Mouse (Mus musculus) forebrain, embryonic 14.5 days (tissue): ENCODE data around the gene Dazap1. TPM values are rescaled to one million over a fixed set of nuclear protein-coding genes. Genes with fewer than 3 reads are reported as not detected.

Experiments used
- ATAC-seq: fragments of 200-750 bp; cut with Nextera tagmentation; 2 replicates; pipeline ENCODE4 v1.8.0; 2017; ENCODE audit warnings: mild to moderate bottlenecking, moderate library complexity
- DNase-seq: peaks from one replicate; pipeline ENCODE4 v3.0.0-alpha.2; 2015; ENCODE audit warnings: low spot score
- H3K27ac ChIP-seq: fragments of 300-500 bp; sonication (generic); 2 replicates; pipeline ENCODE4 v1.5.1; 2014; ENCODE audit warnings: low read depth, mild to moderate bottlenecking, control low read depth, low read length, moderate library complexity
- H3K27me3 ChIP-seq: fragments of 300-500 bp; sonication (generic); replicated peaks from 2 replicates; pipeline ENCODE4 v1.6.1; 2014; ENCODE audit warnings: low read length, control low read depth, mixed read lengths; ENCODE audit not compliant: control insufficient read depth, insufficient read depth
- H3K36me3 ChIP-seq: fragments of 300-500 bp; sonication (generic); 2 replicates; pipeline ENCODE4 v1.6.1; 2014; ENCODE audit warnings: low read length, control low read depth; ENCODE audit not compliant: control insufficient read depth, insufficient read depth
- H3K4me1 ChIP-seq: fragments of 300-500 bp; sonication (generic); 2 replicates; pipeline ENCODE4 v1.6.1; 2014; ENCODE audit warnings: antibody characterized with exemption, low read length, control low read depth; ENCODE audit not compliant: control insufficient read depth, insufficient read depth
- H3K4me2 ChIP-seq: fragments of 300-500 bp; sonication (generic); 2 replicates; pipeline ENCODE4 v1.6.1; 2014; ENCODE audit warnings: mild to moderate bottlenecking, control low read depth, low read length
- H3K4me3 ChIP-seq: fragments of 300-500 bp; sonication (generic); 2 replicates; pipeline ENCODE4 v1.5.1; 2014; ENCODE audit warnings: low read depth, low read length, control low read depth
- H3K9ac ChIP-seq: fragments of 300-500 bp; sonication (generic); 2 replicates; pipeline ENCODE4 v1.6.1; 2014; ENCODE audit warnings: mild to moderate bottlenecking, low read length, control low read depth, moderate library complexity
- H3K9me3 ChIP-seq: fragments of 300-500 bp; sonication (generic); replicated peaks from 2 replicates; pipeline ENCODE4 v1.6.1; 2016; ENCODE audit warnings: low read length, control low read depth, mixed read lengths; ENCODE audit not compliant: control insufficient read depth
- WGBS: fragments of 180-500 bp; shearing (Covaris S2); extraction: QIAGEN DNeasy Blood & Tissue Kit; methylation state at CpG from one replicate; pipeline ENCODE4 v1.1.7; 2014; 5-methylcytosine and 5-hydroxymethylcytosine counted together
- polyA plus RNA-seq: library from polyadenylated mRNA; unstranded; fragments of >200 nt; fragmentation: Nextera tagmentation; extraction: Ambion mirVana; gene quantifications from 2 replicates; pipeline ENCODE4 v1.2.1, GENCODE M21; 2014

Dazap1 gene
- polyA plus RNA-seq, 1 experiment from 2014 or later = 46.0 TPM

DNA sequence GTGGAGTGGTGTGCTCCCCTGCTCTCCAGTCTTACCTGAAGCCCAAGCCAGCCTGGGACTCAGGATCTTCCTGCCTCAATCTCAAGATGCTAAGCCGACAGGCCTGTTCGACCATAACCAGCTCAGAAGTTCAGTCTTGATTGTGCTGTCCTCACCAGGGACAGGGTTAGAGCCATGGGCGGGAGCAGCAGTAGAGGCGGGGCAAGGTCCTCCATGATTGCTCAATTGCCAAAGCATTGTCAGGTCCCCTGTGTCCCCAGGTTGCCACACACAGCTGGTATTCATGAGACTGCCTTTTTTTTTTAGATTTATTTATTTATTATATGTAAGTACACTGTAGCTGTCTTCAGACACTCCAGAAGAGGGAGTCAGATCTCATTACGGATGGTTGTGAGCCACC lies 15.0 kb downstream of the Dazap1 start:
- no peak for DNase-seq
- ATAC-seq = no peak
- H3K4me1 ChIP-seq = no peaks in the 10 kb centered on the region
- no peaks in the 10 kb centered on the region for H3K27me3 ChIP-seq
- no peak overlapping the region for H3K4me2 ChIP-seq
- no peaks in the 10 kb centered on the region for H3K9me3 ChIP-seq
- no peak overlapping the region for H3K9ac ChIP-seq
- no peak overlapping the region for H3K27ac ChIP-seq
- H3K36me3 ChIP-seq = peaks cover 88% of the 10 kb centered on the region
- WGBS = 86% methylated on average over 5 of the region's 5 CpGs
- no peak overlapping the region for H3K4me3 ChIP-seq

DNA sequence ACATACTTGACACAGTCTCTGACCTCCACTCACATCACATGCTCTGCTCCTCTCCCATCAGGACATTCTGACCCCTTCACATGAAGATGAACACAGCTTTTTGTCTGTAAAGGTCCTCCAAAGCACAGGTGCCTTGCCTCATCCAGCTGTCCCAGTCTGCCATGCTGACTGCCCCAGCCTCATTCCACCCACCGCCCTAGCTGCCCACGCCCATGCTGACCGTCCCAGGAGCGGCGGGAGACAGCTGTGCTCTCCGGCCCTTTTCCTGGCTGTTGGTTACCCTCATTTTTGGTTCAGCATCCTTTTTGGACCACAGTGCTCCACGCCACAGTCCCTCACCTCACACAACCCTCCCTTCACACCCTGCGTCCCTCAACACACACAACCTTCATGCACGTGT lies 17.1 kb downstream of the Dazap1 start:
- Histone ChIP-seq H3K4me1 (no peaks in the 10 kb centered on the region), H3K9ac (no peak overlapping the region), H3K27me3 (no peaks in the 10 kb centered on the region), H3K27ac (no peak overlapping the region), H3K9me3 (no peaks in the 10 kb centered on the region), H3K4me2 (no peak overlapping the region), H3K36me3 (peaks cover 98% of the 10 kb centered on the region), H3K4me3 (no peak overlapping the region)
- WGBS = 92% methylated on average over 9 of the region's 9 CpGs
- ATAC-seq (no peak), DNase-seq (no peak)

DNA sequence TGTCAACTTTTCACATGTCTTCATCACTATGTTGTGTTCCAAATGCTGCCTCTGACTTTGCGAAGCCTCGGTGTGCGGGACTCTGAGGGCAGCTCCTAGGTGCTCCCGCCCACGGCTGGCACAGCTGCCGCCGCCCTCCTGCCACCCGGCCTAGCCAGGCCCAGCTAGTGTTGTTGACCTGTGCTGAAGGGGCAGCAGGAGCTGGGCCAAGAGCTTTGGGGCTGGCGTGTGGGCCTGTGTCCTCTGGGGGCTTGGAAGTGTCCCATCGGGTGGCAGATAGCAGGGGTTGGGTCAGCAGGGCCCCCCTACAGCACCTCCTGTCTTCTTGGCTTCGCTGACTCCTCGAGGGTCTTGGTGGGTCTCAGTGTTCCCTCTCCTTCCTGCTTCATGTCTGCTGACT lies 18.0 kb downstream of the Dazap1 start:
- Histone ChIP-seq H3K27me3 (no peaks in the 10 kb centered on the region), H3K36me3 (peaks cover 98% of the 10 kb centered on the region), H3K4me2 (no peak overlapping the region), H3K4me3 (no peak overlapping the region), H3K4me1 (no peaks in the 10 kb centered on the region), H3K27ac (no peak overlapping the region), H3K9me3 (no peaks in the 10 kb centered on the region), H3K9ac (no peak overlapping the region)
- DNase-seq (no peak), ATAC-seq (no peak)
- 94% methylated on average over 12 of the region's 12 CpGs for whole genome bisulfite sequencing

DNA sequence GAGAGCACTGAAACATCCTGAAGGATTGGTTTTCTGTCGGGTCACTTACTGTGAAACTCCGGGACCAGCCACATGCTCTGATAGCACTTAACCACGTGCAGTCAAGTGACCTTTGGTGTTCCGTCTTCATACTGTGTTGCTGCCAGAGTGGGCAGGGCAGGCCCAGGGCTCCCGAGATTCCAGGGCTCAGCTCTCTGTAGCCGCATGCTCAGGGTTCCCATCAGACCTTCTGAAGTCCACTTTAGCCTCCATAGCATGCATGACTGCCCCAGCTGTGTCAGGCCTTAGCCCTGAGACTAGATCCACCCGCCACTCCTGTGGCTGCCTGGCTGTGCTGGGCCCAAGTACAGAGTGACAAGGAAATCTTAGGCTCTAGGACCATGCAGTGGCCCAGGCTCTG lies 20.0 kb downstream of the Dazap1 start:
- Histone ChIP-seq H3K4me1 (no peaks in the 10 kb centered on the region), H3K9me3 (no peaks in the 10 kb centered on the region), H3K27ac (no peak overlapping the region; the same call in 1 of the 2 replicates), H3K4me3 (no peak overlapping the region), H3K9ac (no peak overlapping the region), H3K36me3 (peaks cover 96% of the 10 kb centered on the region), H3K4me2 (no peak overlapping the region), H3K27me3 (no peaks in the 10 kb centered on the region)
- WGBS = 92% methylated on average over 7 of the region's 7 CpGs
- DNase-seq = no peak
- no peak for ATAC-seq

DNA sequence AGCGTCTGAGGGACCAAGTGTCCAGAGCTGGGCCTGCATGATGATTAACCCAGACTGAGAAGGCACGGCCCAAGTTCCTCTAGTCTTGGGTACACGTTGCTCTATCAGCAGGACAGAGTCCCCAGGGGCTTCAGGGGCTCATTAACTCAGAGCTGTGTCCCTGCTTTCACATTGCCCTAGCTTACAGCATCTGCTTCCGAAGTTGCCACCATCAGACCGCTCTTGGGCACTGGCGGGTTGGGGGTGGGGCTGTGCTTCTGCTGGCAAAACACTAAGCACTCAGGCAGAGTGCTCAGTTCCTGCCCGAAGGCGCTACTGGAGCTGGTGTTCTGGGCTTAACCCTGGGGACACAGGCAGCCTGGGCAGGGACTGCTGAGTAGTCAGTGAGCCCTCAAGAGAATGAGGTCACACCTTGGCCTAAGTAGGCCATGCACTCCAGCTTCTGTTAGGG lies 20.7 kb downstream of the Dazap1 start:
- no peaks in the 10 kb centered on the region for H3K27me3 ChIP-seq
- 75% methylated on average over 8 of the region's 8 CpGs for WGBS
- H3K4me1 ChIP-seq = no peaks in the 10 kb centered on the region
- H3K4me3 ChIP-seq = no peak overlapping the region
- H3K9ac ChIP-seq = no peak overlapping the region
- H3K27ac ChIP-seq = no peak overlapping the region; the same call in 1 of the 2 replicates
- peaks cover 96% of the 10 kb centered on the region for H3K36me3 ChIP-seq
- DNase-seq (no peak), ATAC-seq (no peak)
- H3K9me3 ChIP-seq = no peaks in the 10 kb centered on the region
- H3K4me2 ChIP-seq = no peak overlapping the region

DNA sequence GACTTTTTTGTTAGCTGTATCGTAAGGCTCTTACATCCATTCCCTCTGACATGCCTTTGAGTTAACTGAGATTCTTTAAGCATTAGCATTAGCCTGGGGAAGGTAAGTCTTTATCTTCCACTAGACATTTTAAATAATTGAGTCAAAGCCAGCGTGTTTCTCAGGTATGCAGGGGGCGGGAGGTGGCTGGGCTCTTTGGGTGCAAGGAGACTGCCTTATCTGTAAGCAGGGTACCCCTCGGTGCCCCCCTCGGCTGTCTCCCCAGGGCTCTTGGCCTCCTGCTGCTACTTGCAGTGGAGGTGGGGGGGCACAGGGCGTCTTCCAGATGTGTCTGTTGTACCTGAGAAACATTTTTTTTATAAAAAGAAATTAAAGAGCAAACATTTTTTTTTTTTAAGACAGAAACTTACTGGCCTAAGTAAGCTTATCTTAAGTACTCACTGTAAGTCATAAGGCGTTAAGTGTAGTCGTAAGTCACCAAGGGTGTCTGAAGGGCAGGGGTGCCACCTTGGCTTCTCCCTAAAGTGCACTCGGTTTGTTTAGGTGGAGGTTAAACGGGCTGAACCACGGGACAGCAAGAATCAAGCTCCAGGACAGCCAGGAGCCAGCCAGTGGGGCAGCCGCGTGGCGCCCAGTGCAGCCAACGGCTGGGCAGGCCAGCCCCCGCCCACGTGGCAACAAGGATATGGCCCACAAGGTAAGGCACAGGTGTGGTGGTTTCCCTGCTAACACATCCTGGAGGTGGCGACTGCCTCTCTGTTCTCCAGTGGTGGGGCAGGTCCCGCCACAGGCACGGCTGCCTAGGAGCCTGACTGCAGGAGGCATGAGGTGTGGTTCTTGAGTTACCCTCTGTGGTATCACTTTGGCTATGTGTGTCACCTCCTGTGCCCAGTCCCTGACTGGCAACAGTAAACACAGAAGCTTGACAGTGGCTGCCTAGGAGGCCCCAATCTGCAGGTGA lies 21.5 kb downstream of the Dazap1 start:
- H3K27ac ChIP-seq = no peak overlapping the region
- H3K9ac ChIP-seq = no peak overlapping the region

DNA sequence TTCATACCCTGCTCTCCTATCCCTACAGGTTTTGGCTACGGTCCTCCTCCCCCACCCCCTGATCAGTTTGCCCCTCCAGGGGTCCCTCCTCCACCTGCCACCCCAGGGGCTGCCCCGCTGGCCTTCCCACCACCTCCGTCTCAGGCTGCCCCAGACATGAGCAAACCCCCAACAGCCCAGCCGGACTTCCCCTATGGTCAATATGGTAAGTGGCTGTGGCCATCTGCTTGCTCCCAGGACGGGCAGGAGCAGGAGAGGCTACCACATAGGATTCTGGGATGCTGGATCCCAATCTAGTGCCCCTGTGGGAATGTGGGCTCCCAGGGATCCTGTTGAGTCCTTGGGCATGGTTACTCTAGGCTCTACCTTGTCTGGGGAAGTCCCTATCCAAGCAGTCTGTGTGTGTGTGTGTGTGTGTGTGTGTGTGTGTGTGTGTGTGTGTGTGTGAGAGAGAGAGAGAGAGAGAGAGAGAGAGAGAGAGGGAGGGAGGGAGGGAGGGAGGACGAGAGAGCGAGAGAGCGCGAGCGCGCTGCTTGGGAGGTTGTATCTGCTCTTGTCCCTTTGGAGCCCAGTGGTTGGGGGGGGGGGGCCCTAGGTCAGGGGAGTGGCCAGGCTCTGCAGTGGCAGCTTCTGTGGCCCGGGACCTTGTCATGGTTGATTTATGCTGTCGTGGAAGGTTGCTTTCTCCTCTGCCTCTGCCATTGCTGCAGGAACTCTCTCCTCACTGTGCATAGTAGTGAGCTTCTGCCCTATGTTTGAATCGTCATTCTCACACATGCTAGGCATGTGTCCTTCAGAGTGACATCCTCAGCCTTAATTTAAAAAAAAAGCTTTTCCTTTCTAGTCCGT lies 24.2 kb downstream of the Dazap1 start:
- H3K9ac ChIP-seq = no peak overlapping the region
- H3K4me2 ChIP-seq = no peak overlapping the region
- DNase-seq (no peak), ATAC-seq (no peak)
- no peaks in the 10 kb centered on the region for H3K4me1 ChIP-seq
- no peak overlapping the region for H3K27ac ChIP-seq
- H3K36me3 ChIP-seq = peaks cover 84% of the 10 kb centered on the region
- WGBS = 82% methylated on average over 15 of the region's 15 CpGs
- no peaks in the 10 kb centered on the region for H3K9me3 ChIP-seq
- H3K4me3 ChIP-seq = no peak overlapping the region
- no peaks in the 10 kb centered on the region for H3K27me3 ChIP-seq

More for the DNA sequence above, 21.5 kb downstream of the Dazap1 start:
- DNase-seq (no peak), ATAC-seq (no peak)
- H3K9me3 ChIP-seq = no peaks in the 10 kb centered on the region
- H3K4me1 ChIP-seq = no peaks in the 10 kb centered on the region
- no peak overlapping the region for H3K4me3 ChIP-seq
- 91% methylated on average over 20 of the region's 20 CpGs for WGBS
- peaks cover 95% of the 10 kb centered on the region for H3K36me3 ChIP-seq
- H3K27me3 ChIP-seq = no peaks in the 10 kb centered on the region
- H3K4me2 ChIP-seq = no peak overlapping the region

DNA sequence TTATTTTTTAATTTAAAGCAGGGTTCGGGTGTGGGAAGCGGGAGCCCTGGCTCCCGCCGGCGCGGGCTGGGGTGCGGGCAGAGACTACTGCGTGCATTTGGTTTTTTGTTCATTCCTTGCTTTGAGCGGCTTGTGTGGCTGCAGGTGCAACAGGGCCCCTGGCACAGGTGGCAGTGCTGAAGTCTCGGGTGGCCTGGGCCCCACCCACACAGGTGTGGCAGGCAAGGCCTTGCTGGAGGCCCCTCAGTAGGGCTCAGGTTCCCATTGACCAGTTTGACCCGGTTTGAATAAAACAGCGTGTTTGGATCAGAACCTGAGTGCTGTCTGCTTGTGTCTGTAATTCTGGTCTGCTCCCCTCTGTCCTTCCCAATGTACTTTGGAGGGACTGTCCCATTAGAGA lies 26.8 kb downstream of the Dazap1 start:
- ATAC-seq = no peak
- Histone ChIP-seq H3K9me3 (no peaks in the 10 kb centered on the region), H3K27me3 (no peaks in the 10 kb centered on the region), H3K4me2 (no peak overlapping the region), H3K4me1 (peaks cover 4% of the 10 kb centered on the region; the same call in 1 of the 2 replicates), H3K4me3 (no peak overlapping the region), H3K9ac (no peak overlapping the region), H3K27ac (no peak overlapping the region), H3K36me3 (peaks cover 58% of the 10 kb centered on the region)
- DNase-seq = no peak
- WGBS = 92% methylated on average over 12 of the region's 12 CpGs
